Mouse (Mus musculus): Measurements from ENCODE around the gene Itpkb. TPM values are rescaled to one million over a fixed set of nuclear protein-coding genes. Genes with fewer than 3 reads are reported as not detected.
A peak's percentile ranks its signal among the peaks of the same experiment; 100 is the strongest.

Itpkb gene
- polyA plus RNA-seq, 1 experiment from 2014 or later = 6.8 TPM

GRCm38 (mm10) chr1:180334541-180334940 lies 4.3 kb downstream of the Itpkb start:
- Histone ChIP-seq H3K36me3 (ENCODE audit: insufficient read depth, low read length) (no peaks in the 10 kb centered on the region), H3K9me3 (replicated peaks; ENCODE audit: low read length) (no peaks in the 10 kb centered on the region), H3K9ac (ENCODE audit: low read depth, low read length) (no peak overlapping the region), H3K27me3 (ENCODE audit: insufficient read depth, low read length) (no peaks in the 10 kb centered on the region), H3K4me3 (replicated peaks; ENCODE audit: low read depth, low read length) (peak overlapping the region; percentile 84), H3K4me1 (replicated peaks; ENCODE audit: insufficient read depth, low read length) (peaks cover 49% of the 10 kb centered on the region), H3K27ac (no peak overlapping the region), H3K4me2 (ENCODE audit: low read length) (peak overlapping the region; percentile 92)
- WGBS = 65% methylated on average over 6 of the region's 6 CpGs
- no peak for TF ChIP-seq CTCF (IDR thresholded peaks at IDR 0.05; ENCODE audit: low read depth)
- DNase-seq (ENCODE audit: low spot score) (no peak), ATAC-seq (replicated peaks; ENCODE audit: low FRiP score, low read depth) (no peak)

- no peaks in the 10 kb centered on the region for H3K9me3 ChIP-seq (replicated peaks; ENCODE audit: low read length)
- H3K36me3 ChIP-seq (ENCODE audit: insufficient read depth, low read length) = no peaks in the 10 kb centered on the region
- H3K4me2 ChIP-seq (ENCODE audit: low read length) = peak overlapping the region; percentile 92
- H3K27me3 ChIP-seq (ENCODE audit: insufficient read depth, low read length) = no peaks in the 10 kb centered on the region
- no peak for DNase-seq (ENCODE audit: low spot score)
- 52% methylated on average over 12 of the region's 12 CpGs for whole genome bisulfite sequencing
- peaks cover 45% of the 10 kb centered on the region for H3K4me1 ChIP-seq (replicated peaks; ENCODE audit: insufficient read depth, low read length)
- H3K4me3 ChIP-seq (replicated peaks; ENCODE audit: low read depth, low read length) = peak overlapping the region; percentile 2; the same call in 1 of the 2 replicates
- TF ChIP-seq CTCF (IDR thresholded peaks at IDR 0.05; ENCODE audit: low read depth) = no peak
- no peak overlapping the region for H3K9ac ChIP-seq (ENCODE audit: low read depth, low read length)
- no peak for ATAC-seq (replicated peaks; ENCODE audit: low FRiP score, low read depth)
- no peak overlapping the region for H3K27ac ChIP-seq
These were observed 5.5 kb downstream of the Itpkb start for GRCm38 (mm10) chr1:180335513-180336375.

GRCm38 (mm10) chr1:180338358-180338757 lies 8.1 kb downstream of the Itpkb start:
- Histone ChIP-seq H3K4me1 (replicated peaks; ENCODE audit: insufficient read depth, low read length) (peaks cover 38% of the 10 kb centered on the region), H3K9ac (ENCODE audit: low read depth, low read length) (no peak overlapping the region), H3K4me2 (ENCODE audit: low read length) (no peak overlapping the region), H3K4me3 (replicated peaks; ENCODE audit: low read depth, low read length) (no peak overlapping the region), H3K9me3 (replicated peaks; ENCODE audit: low read length) (no peaks in the 10 kb centered on the region), H3K27ac (no peak overlapping the region), H3K27me3 (ENCODE audit: insufficient read depth, low read length) (no peaks in the 10 kb centered on the region), H3K36me3 (ENCODE audit: insufficient read depth, low read length) (no peaks in the 10 kb centered on the region)
- TF ChIP-seq CTCF (IDR thresholded peaks at IDR 0.05; ENCODE audit: low read depth) = no peak
- DNase-seq (ENCODE audit: low spot score) (no peak), ATAC-seq (replicated peaks; ENCODE audit: low FRiP score, low read depth) (no peak)
- WGBS = 79% methylated on average over 8 of the region's 8 CpGs

DNA sequence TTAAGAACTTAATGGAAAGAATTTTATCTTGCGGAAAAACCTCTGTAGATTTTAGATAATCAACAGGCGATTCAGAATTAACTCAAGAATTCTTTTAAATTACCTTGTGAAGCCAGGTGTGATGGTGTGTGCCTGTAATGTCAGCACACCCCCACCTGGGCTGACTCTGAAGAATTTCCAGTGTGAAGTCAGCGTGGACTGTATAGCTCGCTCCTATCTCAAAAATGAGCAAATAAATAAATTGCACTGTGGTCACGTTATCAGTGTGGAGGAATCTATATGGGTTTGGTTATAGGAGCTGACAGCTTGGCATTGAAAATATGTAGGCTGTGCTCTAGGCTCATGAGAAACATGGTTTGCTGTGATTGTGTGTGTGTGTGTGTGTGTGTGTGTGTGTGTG lies 8.9 kb downstream of the Itpkb start:
- no peaks in the 10 kb centered on the region for H3K9me3 ChIP-seq (replicated peaks; ENCODE audit: low read length)
- H3K4me1 ChIP-seq (replicated peaks; ENCODE audit: insufficient read depth, low read length) = peaks cover 37% of the 10 kb centered on the region
- DNase-seq (ENCODE audit: low spot score) = no peak
- H3K9ac ChIP-seq (ENCODE audit: low read depth, low read length) = no peak overlapping the region
- no peaks in the 10 kb centered on the region for H3K36me3 ChIP-seq (ENCODE audit: insufficient read depth, low read length)
- H3K27me3 ChIP-seq (ENCODE audit: insufficient read depth, low read length) = no peaks in the 10 kb centered on the region
- WGBS = 69% methylated on average over 5 of the region's 5 CpGs
- TF ChIP-seq CTCF (IDR thresholded peaks at IDR 0.05; ENCODE audit: low read depth) = no peak
- ATAC-seq (replicated peaks; ENCODE audit: low FRiP score, low read depth) = no peak
- H3K4me3 ChIP-seq (replicated peaks; ENCODE audit: low read depth, low read length) = no peak overlapping the region
- H3K4me2 ChIP-seq (ENCODE audit: low read length) = no peak overlapping the region
- no peak overlapping the region for H3K27ac ChIP-seq

DNA sequence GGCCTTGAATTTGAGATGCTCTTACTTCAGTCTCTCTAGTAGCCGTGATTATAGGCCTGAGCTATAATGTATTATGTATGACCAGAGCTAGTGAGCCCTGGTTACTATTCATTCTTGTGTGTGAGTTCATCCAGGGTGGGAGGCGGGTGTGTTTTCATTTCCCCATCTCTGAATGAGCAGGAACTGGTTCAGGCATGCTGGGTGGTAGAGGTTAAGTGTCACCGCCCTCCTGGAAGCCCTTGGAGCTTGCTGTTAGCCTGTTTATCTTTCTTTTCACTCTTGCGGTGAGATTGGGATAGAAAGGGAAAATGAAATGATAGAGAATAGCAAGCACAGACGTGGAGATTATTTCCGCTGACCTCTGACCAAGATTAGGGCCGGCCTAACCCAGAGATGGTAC lies 12.7 kb downstream of the Itpkb start:
- no peaks in the 10 kb centered on the region for H3K27me3 ChIP-seq (ENCODE audit: insufficient read depth, low read length)
- 67% methylated on average over 7 of the region's 7 CpGs for WGBS
- H3K36me3 ChIP-seq (ENCODE audit: insufficient read depth, low read length) = 0 out of 2 replicates have a peak, but pooled peaks cover 3% of the 10 kb centered on the region
- no peaks in the 10 kb centered on the region for H3K9me3 ChIP-seq (replicated peaks; ENCODE audit: low read length)
- H3K27ac ChIP-seq = no peak overlapping the region
- no peak overlapping the region for H3K4me3 ChIP-seq (replicated peaks; ENCODE audit: low read depth, low read length)
- peaks cover 22% of the 10 kb centered on the region for H3K4me1 ChIP-seq (replicated peaks; ENCODE audit: insufficient read depth, low read length)
- DNase-seq (ENCODE audit: low spot score) (no peak), ATAC-seq (replicated peaks; ENCODE audit: low FRiP score, low read depth) (no peak)
- H3K4me2 ChIP-seq (ENCODE audit: low read length) = no peak overlapping the region
- H3K9ac ChIP-seq (ENCODE audit: low read depth, low read length) = no peak overlapping the region
- no peak for TF ChIP-seq CTCF (IDR thresholded peaks at IDR 0.05; ENCODE audit: low read depth)

- no peak overlapping the region for H3K9ac ChIP-seq (ENCODE audit: low read depth, low read length)
- TF ChIP-seq CTCF (IDR thresholded peaks at IDR 0.05; ENCODE audit: low read depth) = no peak
- H3K4me1 ChIP-seq (replicated peaks; ENCODE audit: insufficient read depth, low read length) = peaks cover 26% of the 10 kb centered on the region
- H3K36me3 ChIP-seq (ENCODE audit: insufficient read depth, low read length) = 0 out of 2 replicates have a peak, but pooled peaks cover 3% of the 10 kb centered on the region
- H3K27ac ChIP-seq = peak overlapping the region; percentile 19; the same call in 1 of the 2 replicates
- no peak overlapping the region for H3K4me3 ChIP-seq (replicated peaks; ENCODE audit: low read depth, low read length)
- 22% methylated on average over 8 of the region's 8 CpGs for WGBS
- DNase-seq (ENCODE audit: low spot score) = no peak
- H3K4me2 ChIP-seq (ENCODE audit: low read length) = no peak overlapping the region
- H3K9me3 ChIP-seq (replicated peaks; ENCODE audit: low read length) = no peaks in the 10 kb centered on the region
- ATAC-seq (replicated peaks; ENCODE audit: low FRiP score, low read depth) = no peak
- H3K27me3 ChIP-seq (ENCODE audit: insufficient read depth, low read length) = no peaks in the 10 kb centered on the region
These were observed 13.3 kb downstream of the Itpkb start for GRCm38 (mm10) chr1:180343434-180344210.

All from kidney, postnatal 0 days (tissue).